Mouse (Mus musculus) CH12.LX (cell line): Measurements from ENCODE around the gene Rab4b. TPM values are rescaled to one million over a fixed set of nuclear protein-coding genes. Genes with fewer than 3 reads are reported as not detected.

Experiments
- DNase-seq: peaks from one replicate; pipeline ENCODE4 v3.0.0-alpha.2; 2013; ENCODE audit errors: extremely low read depth
- H3K27ac ChIP-seq: 2 replicates; pipeline ENCODE4 v1.5.1; 2012; ENCODE audit warnings: low read depth, mild to moderate bottlenecking, control low read depth, moderate library complexity; ENCODE audit not compliant: insufficient read depth
- H3K27me3 ChIP-seq: replicated peaks from 2 replicates; pipeline ENCODE3; 2012; ENCODE audit warnings: inconsistent platforms
- H3K36me3 ChIP-seq, 2 experiments: replicated peaks in 1 of 2; 2 replicates each; pipeline versions ENCODE3 to v1.6.1; 2012; ENCODE audit warnings: inconsistent platforms in 1 of 2, low read length in 1 of 2, mild to moderate bottlenecking in 1 of 2, mixed read lengths in 1 of 2, moderate library complexity in 1 of 2; ENCODE audit not compliant: control insufficient read depth in 1 of 2, insufficient read depth in 1 of 2
- H3K4me1 ChIP-seq, 2 experiments: 2 replicates each; pipeline ENCODE4 v1.6.1; 2012; ENCODE audit warnings: inconsistent platforms in 1 of 2, moderate library complexity in 1 of 2; ENCODE audit not compliant: insufficient read depth in 2 of 2, control insufficient read depth in 1 of 2
- H3K4me2 ChIP-seq: 2 replicates; pipeline ENCODE4 v1.6.1; 2012; ENCODE audit warnings: low read depth, mild to moderate bottlenecking, control low read depth; ENCODE audit not compliant: poor library complexity, insufficient read depth, severe bottlenecking
- H3K4me3 ChIP-seq, 3 experiments: fragments of 150-350 bp in 1 of 3; sonication (generic) in 1 of 3; replicated peaks in 1 of 3; 2 replicates each; pipeline versions ENCODE3 to v1.5.1; 2011 to 2012; ENCODE audit warnings: low read depth in 2 of 3, low read length in 2 of 3, mild to moderate bottlenecking in 2 of 3, moderate library complexity in 2 of 3, control low read depth in 1 of 3, improper control_type of control experiment in 1 of 3, inconsistent platforms in 1 of 3, mixed read lengths in 1 of 3; ENCODE audit not compliant: poor library complexity in 1 of 3
- H3K79me2 ChIP-seq: replicated peaks from 2 replicates; pipeline ENCODE4 v1.6.1; 2012; ENCODE audit warnings: mild to moderate bottlenecking, moderate library complexity; ENCODE audit not compliant: control insufficient read depth, poor library complexity, insufficient read depth, severe bottlenecking; ENCODE audit errors: extremely low read depth
- H3K9ac ChIP-seq: 2 replicates; pipeline ENCODE4 v1.6.1; 2012; ENCODE audit warnings: low read depth, mild to moderate bottlenecking, control low read depth, moderate library complexity; ENCODE audit not compliant: insufficient read depth
- H3K9me3 ChIP-seq: replicated peaks from 2 replicates; pipeline ENCODE3; 2012; ENCODE audit warnings: low read length, inconsistent platforms, mixed read lengths
- BHLHE40 ChIP-seq: IDR thresholded peaks from 2 replicates; pipeline ENCODE4 v1.6.1; 2011; ENCODE audit warnings: mild to moderate bottlenecking, low read depth, low read length, improper control_type of control experiment
- CHD1 ChIP-seq: IDR thresholded peaks from 2 replicates; pipeline ENCODE4 v1.6.1; 2012; ENCODE audit warnings: low read depth, low read length, improper control_type of control experiment, inconsistent platforms
- GABPA ChIP-seq: IDR thresholded peaks from 2 replicates; pipeline ENCODE4 v1.6.1; 2012; ENCODE audit warnings: low read depth, low read length, improper control_type of control experiment, inconsistent platforms; ENCODE audit not compliant: insufficient replicate concordance
- JUND ChIP-seq: conservative IDR thresholded peaks from 2 replicates; pipeline ENCODE4 v1.6.1; 2011; ENCODE audit warnings: low read depth, low read length, improper control_type of control experiment
- MAFK ChIP-seq: IDR thresholded peaks from 2 replicates; pipeline ENCODE4 v1.6.1; 2011; ENCODE audit warnings: low read length, improper control_type of control experiment; ENCODE audit not compliant: insufficient replicate concordance
- MAZ ChIP-seq: IDR thresholded peaks from 2 replicates; pipeline ENCODE4 v1.6.1; 2012; ENCODE audit warnings: low read depth, mild to moderate bottlenecking, inconsistent platforms, low read length, improper control_type of control experiment, moderate library complexity
- MEF2A ChIP-seq: IDR thresholded peaks from 2 replicates; pipeline ENCODE4 v1.6.1; 2014; ENCODE audit warnings: low read depth, mild to moderate bottlenecking, inconsistent platforms, low read length, improper control_type of control experiment, borderline replicate concordance
- MXI1 ChIP-seq: IDR thresholded peaks from 2 replicates; pipeline ENCODE4 v1.6.1; 2011; ENCODE audit warnings: mild to moderate bottlenecking, low read depth, low read length, improper control_type of control experiment
- NELFE ChIP-seq: IDR thresholded peaks from 2 replicates; pipeline ENCODE4 v1.6.1; 2011; ENCODE audit warnings: low read depth, low read length, improper control_type of control experiment
- POLR2A ChIP-seq: IDR thresholded peaks from 2 replicates; pipeline ENCODE4 v1.6.1; 2011; ENCODE audit warnings: low read depth, mild to moderate bottlenecking, improper control_type of control experiment, low read length
- POLR2AphosphoS2 ChIP-seq: IDR thresholded peaks from 2 replicates; pipeline ENCODE4 v1.6.1; 2011; ENCODE audit warnings: low read depth, low read length, improper control_type of control experiment
- RAD21 ChIP-seq: IDR thresholded peaks from 2 replicates; pipeline ENCODE4 v1.6.1; 2011; ENCODE audit warnings: low read depth, mild to moderate bottlenecking, low read length, improper control_type of control experiment, moderate library complexity
- SMC3 ChIP-seq: IDR thresholded peaks from 2 replicates; pipeline ENCODE4 v1.6.1; 2011; ENCODE audit warnings: low read depth, low read length, improper control_type of control experiment
- ZC3H11A ChIP-seq: IDR thresholded peaks from 2 replicates; pipeline ENCODE4 v1.6.1; 2012; ENCODE audit warnings: low read depth, mild to moderate bottlenecking, inconsistent platforms, low read length, improper control_type of control experiment
- ZNF384 ChIP-seq: IDR thresholded peaks from 2 replicates; pipeline ENCODE4 v1.6.1; 2012; ENCODE audit warnings: low read depth, low read length, improper control_type of control experiment, inconsistent platforms
- dilution Hi-C: fragments of 300-500 bp; cut with MboI; formaldehyde crosslinking; loops from 2 replicates; pipeline ENCODE4 v1.14.3; 2020; ENCODE audit warnings: low sequenced_read_pairs; ENCODE audit not compliant: extremely low pct_unique_long_range_greater_than_20kb, extremely low pct_ligation_motif_present
- in situ Hi-C: fragments of 300-500 bp; cut with MboI; formaldehyde crosslinking; loops from 3 replicates; pipeline ENCODE4 v1.14.3; 2019; ENCODE audit warnings: low sequenced_read_pairs, low pct_ligation_motif_present, low pct_unique_long_range_greater_than_20kb, mixed read lengths
- polyA plus RNA-seq: library from polyadenylated mRNA; unstranded; fragments of >175 nt; gene quantifications from 2 replicates; pipeline ENCODE4 v1.2.1, GENCODE M21; 2012; ENCODE audit warnings: low read depth; ENCODE audit not compliant: insufficient read length
- total RNA-seq, 2 experiments: library from RNA; depleted of rRNA; stranded (reverse); fragments of 300-350 nt in 1 of 2; fragments of >200 nt in 1 of 2; gene quantifications; 2 replicates each; pipeline ENCODE4 v1.2.3; 2012 to 2014

Rab4b gene
- total and polyA plus RNA-seq, 3 experiments, result 26.2 to 85.5 (median 39.4) TPM

- Histone ChIP-seq H3K4me3 (no peak overlapping the region), H3K27ac (no peak overlapping the region), H3K79me2 (peaks cover 9% of the 10 kb centered on the region; the same call in 1 of the 2 replicates), H3K27me3 (no peaks in the 10 kb centered on the region), H3K36me3 (peaks cover 33 to 55% of the 10 kb centered on the region in 2 experiments), H3K4me1 (peaks cover 3 to 23% of the 10 kb centered on the region in 2 experiments; a peak in 3 of 4 replicates), H3K9ac (no peak overlapping the region), H3K4me2 (no peak overlapping the region), H3K9me3 (peaks cover 2% of the 10 kb centered on the region)
- in situ Hi-C loops (no loop called here), dilution Hi-C loops (no loop called here)
- no peak for DNase-seq
- TF ChIP-seq MEF2A (no peak), NELFE (no peak), GABPA (no peak), JUND (no peak), BHLHE40 (no peak), POLR2A (no peak)
These were observed 3.8 kb upstream of the Rab4b start for GRCm38 (mm10) chr7:27182498-27182897.

GRCm38 (mm10) chr7:27180837-27181695 is 2.4 kb upstream of the Rab4b start, which contains the start of the genes Gm21983 and Mia:
TSS of gene Gm21983 (minus strand) at chr7:27181086.
TSS of gene Mia (minus strand) at chr7:27181157.
- Histone ChIP-seq H3K27ac (peak within 1 kb of the TSS; percentile 87), H3K79me2 (peaks cover 7% of the 10 kb centered on the region)
- dilution Hi-C loops, result no loop called here

GRCm38 (mm10) chr7:27180036-27180435 is 1.3 kb upstream of the Rab4b start:
- Histone ChIP-seq H3K27me3 (no peaks in the 10 kb centered on the region), H3K9me3 (peaks cover 1% of the 10 kb centered on the region), H3K4me1 (peaks cover 3 to 36% of the 10 kb centered on the region in 2 experiments; a peak in 3 of 4 replicates), H3K4me3 (peak overlapping the region in 2 of 3 experiments; percentile 25 to 26), H3K79me2 (peaks cover 7% of the 10 kb centered on the region), H3K4me2 (peak overlapping the region; percentile 68), H3K9ac (peak overlapping the region; percentile 40)
- in situ Hi-C loops (no loop called here), dilution Hi-C loops (no loop called here)
- TF ChIP-seq ZC3H11A, result no peak
- TF ChIP-seq RAD21, result no peak
- TF ChIP-seq, all 38 proteins: peak for 0
- no peak for DNase-seq
- peaks cover 17 to 44% of the 10 kb centered on the region in 2 experiments for H3K36me3 ChIP-seq
- peak overlapping the region; percentile 87 for H3K27ac ChIP-seq

More at GRCm38 (mm10) chr7:27180837-27181695, 2.4 kb upstream of the Rab4b start, which contains the start of the genes Gm21983 and Mia:
- TF ChIP-seq SMC3 (no peak), POLR2AphosphoS2 (no peak), JUND (no peak), CHD1 (no peak), MAZ (no peak), MXI1 (no peak), RAD21 (no peak), ZNF384 (no peak), ZC3H11A (no peak), MAFK (no peak), MEF2A (no peak)
- peaks cover 3 to 27% of the 10 kb centered on the region in 2 experiments; a peak in 3 of 4 replicates for H3K4me1 ChIP-seq
- H3K4me3 ChIP-seq, result peak within 1 kb of the TSS in 2 of 3 experiments; percentile 25 to 26
- peak within 1 kb of the TSS; percentile 40; the same call in 1 of the 2 replicates for H3K9ac ChIP-seq
- no peaks in the 10 kb centered on the region for H3K27me3 ChIP-seq
- DNase-seq, result no peak
- H3K4me2 ChIP-seq, result peak within 1 kb of the TSS; percentile 68
- in situ Hi-C loops, result no loop called here
- peaks cover 2% of the 10 kb centered on the region for H3K9me3 ChIP-seq
- peaks cover 19 to 44% of the 10 kb centered on the region in 2 experiments for H3K36me3 ChIP-seq
